Mouse (Mus musculus): ENCODE results near the gene Sec24d.

DNA sequence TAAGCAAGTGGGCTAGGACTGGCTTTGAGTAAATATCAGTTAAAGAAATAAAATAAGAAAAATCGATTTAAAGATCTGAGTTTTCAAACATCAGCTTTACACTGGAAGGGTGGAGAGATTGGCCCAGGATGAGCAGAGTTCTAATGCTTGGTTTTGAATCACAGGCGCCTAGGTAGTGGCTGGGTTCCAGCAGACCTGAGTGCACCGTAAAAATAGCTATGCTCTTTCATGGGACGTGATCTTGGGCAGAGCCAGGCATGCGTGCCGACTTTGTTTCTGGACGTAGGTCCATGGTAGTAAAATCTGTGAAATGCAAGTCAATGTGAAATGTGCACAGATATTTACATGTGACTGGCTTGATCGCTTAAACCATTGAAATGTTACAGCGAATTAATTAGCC, 87.1 kb downstream of the Sec24d start:
- TF ChIP-seq POLR2A (IDR thresholded peaks at IDR 0.05; ENCODE audit: low read depth, low read length) (no peak), CTCF (IDR thresholded peaks at IDR 0.05; ENCODE audit: extremely low read depth, insufficient read depth, insufficient read length, insufficient replicate concordance) (no peak)
